Mouse (Mus musculus) intestine, embryonic 16.5 days (tissue): ENCODE results near the gene Golm1. TPM values are rescaled to one million over a fixed set of nuclear protein-coding genes. Genes with fewer than 3 reads are reported as not detected.
"Not testable (repeated sequence)": the region's sequence is repeated elsewhere in the genome, so short reads cannot be mapped to it uniquely, and the experiment has no call there.

Experiments
- ATAC-seq: fragments of 200-750 bp; cut with Nextera tagmentation; 2 replicates; pipeline ENCODE4 v1.8.0; 2017; ENCODE audit warnings: moderate TSS enrichment, moderate library complexity
- H3K27ac ChIP-seq: fragments of 300-500 bp; sonication (generic); 2 replicates; pipeline ENCODE4 v1.5.1; 2014; ENCODE audit warnings: mild to moderate bottlenecking, low read length
- H3K27me3 ChIP-seq: fragments of 300-500 bp; sonication (generic); replicated peaks from 2 replicates; pipeline ENCODE4 v1.6.1; 2014; ENCODE audit warnings: low read length, control low read depth, mixed read lengths; ENCODE audit not compliant: control insufficient read depth, insufficient read depth
- H3K36me3 ChIP-seq: fragments of 300-500 bp; sonication (generic); 2 replicates; pipeline ENCODE4 v1.6.1; 2014; ENCODE audit warnings: low read length, control low read depth; ENCODE audit not compliant: control insufficient read depth, insufficient read depth
- H3K4me1 ChIP-seq: fragments of 300-500 bp; sonication (generic); 2 replicates; pipeline ENCODE4 v1.6.1; 2014; ENCODE audit warnings: low read length, control low read depth, mixed read lengths; ENCODE audit not compliant: control insufficient read depth, insufficient read depth
- H3K4me2 ChIP-seq: fragments of 300-500 bp; sonication (generic); 2 replicates; pipeline ENCODE4 v1.6.1; 2014; ENCODE audit warnings: low read depth, low read length, control low read depth
- H3K4me3 ChIP-seq: fragments of 300-500 bp; sonication (generic); 2 replicates; pipeline ENCODE4 v1.5.1; 2014; ENCODE audit warnings: mild to moderate bottlenecking, low read length
- H3K9ac ChIP-seq: fragments of 300-500 bp; sonication (generic); 2 replicates; pipeline ENCODE4 v1.6.1; 2014; ENCODE audit warnings: low read depth, low read length
- H3K9me3 ChIP-seq: fragments of 300-500 bp; sonication (generic); 2 replicates; pipeline ENCODE4 v1.6.1; 2016; ENCODE audit warnings: low read length, control low read depth; ENCODE audit not compliant: control insufficient read depth
- WGBS: fragments of 180-500 bp; shearing (Covaris S2); extraction: QIAGEN DNeasy Blood & Tissue Kit; methylation state at CpG from one replicate; pipeline ENCODE4 v1.1.7; 2014; 5-methylcytosine and 5-hydroxymethylcytosine counted together
- polyA plus RNA-seq: library from polyadenylated mRNA; unstranded; fragments of >200 nt; fragmentation: Nextera tagmentation; extraction: Ambion mirVana; gene quantifications from 2 replicates; pipeline ENCODE4 v1.2.1, GENCODE M21; 2015

Gene Golm1
- 85.4 and 90.4 TPM in 2 replicates for polyA plus RNA-seq

- Histone ChIP-seq H3K9ac (peak within 1 kb of the TSS; percentile 84), H3K4me2 (peak within 1 kb of the TSS; percentile 78), H3K4me3 (peak within 1 kb of the TSS; percentile 84), H3K4me1 (peaks cover 13% of the 10 kb centered on the region), H3K27me3 (no peaks in the 10 kb centered on the region), H3K27ac (peak within 1 kb of the TSS; percentile 78), H3K36me3 (no peaks in the 10 kb centered on the region), H3K9me3 (no peaks in the 10 kb centered on the region)
- under 1% methylated on average over 27 of the region's 61 CpGs for WGBS
- peak; percentile 92 for ATAC-seq
Observed at GRCm38 (mm10) chr13:59675151-59676011, at the start of gene Golm1. TSS of gene Golm1 (minus strand) at chr13:59675811.

GRCm38 (mm10) chr13:59722089-59722488 lies 46.5 kb upstream of the Golm1 start:
- WGBS: 82% methylated on average over 1 of the region's 1 CpGs
- ATAC-seq, H3K27ac ChIP-seq, H3K9me3 ChIP-seq, H3K4me2 ChIP-seq, H3K9ac ChIP-seq, H3K36me3 ChIP-seq, H3K4me1 ChIP-seq, H3K4me3 ChIP-seq, H3K27me3 ChIP-seq: not testable (repeated sequence)

GRCm38 (mm10) chr13:59719475-59719874 lies 43.9 kb upstream of the Golm1 start:
- Histone ChIP-seq H3K9ac (no peak overlapping the region), H3K27me3 (no peaks in the 10 kb centered on the region), H3K4me3 (no peak overlapping the region), H3K36me3 (no peaks in the 10 kb centered on the region), H3K9me3 (no peaks in the 10 kb centered on the region), H3K4me1 (peaks cover 5% of the 10 kb centered on the region; the same call in 1 of the 2 replicates), H3K4me2 (no peak overlapping the region), H3K27ac (no peak overlapping the region)
- ATAC-seq: no peak
- WGBS: 94% methylated on average over 1 of the region's 1 CpGs

- H3K4me3 ChIP-seq, H3K36me3 ChIP-seq, H3K9ac ChIP-seq, H3K27ac ChIP-seq, H3K4me1 ChIP-seq, H3K27me3 ChIP-seq, H3K9me3 ChIP-seq, H3K4me2 ChIP-seq: not testable (repeated sequence)
- peak; percentile 64; the same call in 1 of the 2 replicates for ATAC-seq
- WGBS: 23% methylated on average over 6 of the region's 6 CpGs
Observed at GRCm38 (mm10) chr13:59718857-59719440, 43.3 kb upstream of the Golm1 start.

GRCm38 (mm10) chr13:59713710-59714109 lies 38.1 kb upstream of the Golm1 start:
- Histone ChIP-seq H3K27me3 (no peaks in the 10 kb centered on the region), H3K4me1 (no peaks in the 10 kb centered on the region), H3K9ac (no peak overlapping the region), H3K9me3 (no peaks in the 10 kb centered on the region), H3K4me2 (no peak overlapping the region), H3K36me3 (no peaks in the 10 kb centered on the region), H3K27ac (no peak overlapping the region), H3K4me3 (no peak overlapping the region)
- ATAC-seq: no peak
- WGBS: 39% methylated on average over 3 of the region's 3 CpGs

GRCm38 (mm10) chr13:59711984-59712383 lies 36.4 kb upstream of the Golm1 start, which contains the start of gene Spata31d1b:
TSS of gene Spata31d1b (plus strand) at chr13:59712284.
- not testable (repeated sequence) for H3K4me3 ChIP-seq, H3K36me3 ChIP-seq, H3K27ac ChIP-seq, H3K27me3 ChIP-seq, H3K4me1 ChIP-seq, H3K9me3 ChIP-seq, H3K9ac ChIP-seq, H3K4me2 ChIP-seq, ATAC-seq
- WGBS: 65% methylated on average over 3 of the region's 3 CpGs

- Histone ChIP-seq H3K9ac (no peak within 1 kb of the TSS), H3K4me3 (no peak within 1 kb of the TSS), H3K27me3 (no peaks in the 10 kb centered on the region), H3K9me3 (no peaks in the 10 kb centered on the region), H3K4me2 (no peak within 1 kb of the TSS), H3K27ac (no peak within 1 kb of the TSS), H3K4me1 (no peaks in the 10 kb centered on the region), H3K36me3 (no peaks in the 10 kb centered on the region)
- no peak for ATAC-seq
- WGBS: 91% methylated on average over 15 of the region's 15 CpGs
Observed at GRCm38 (mm10) chr13:59710230-59710629, 34.6 kb upstream of the Golm1 start, which contains the start of gene Spata31d1a. TSS of gene Spata31d1a (minus strand) at chr13:59710330.

- Histone ChIP-seq H3K4me1 (peaks cover 3% of the 10 kb centered on the region; the same call in 1 of the 2 replicates), H3K36me3 (no peaks in the 10 kb centered on the region), H3K27me3 (no peaks in the 10 kb centered on the region), H3K4me3 (no peak overlapping the region), H3K4me2 (no peak overlapping the region), H3K9ac (no peak overlapping the region), H3K9me3 (no peaks in the 10 kb centered on the region), H3K27ac (no peak overlapping the region)
- whole genome bisulfite sequencing: 54% methylated on average over 12 of the region's 12 CpGs
- no peak for ATAC-seq
Observed at GRCm38 (mm10) chr13:59704562-59704961, 29.0 kb upstream of the Golm1 start.

GRCm38 (mm10) chr13:59703514-59703913 lies 27.9 kb upstream of the Golm1 start:
- ATAC-seq: no peak
- 82% methylated on average over 12 of the region's 12 CpGs for WGBS
- no peaks in the 10 kb centered on the region for H3K27me3 ChIP-seq
- no peaks in the 10 kb centered on the region for H3K36me3 ChIP-seq
- no peak overlapping the region for H3K4me2 ChIP-seq
- no peak overlapping the region for H3K9ac ChIP-seq
- peaks cover 3% of the 10 kb centered on the region; the same call in 1 of the 2 replicates for H3K4me1 ChIP-seq
- no peak overlapping the region for H3K27ac ChIP-seq
- no peaks in the 10 kb centered on the region for H3K9me3 ChIP-seq
- no peak overlapping the region for H3K4me3 ChIP-seq
